Mouse (Mus musculus) neural tube, embryonic 13.5 days (tissue): ENCODE data around the gene Zbtb22. TPM values are rescaled to one million over a fixed set of nuclear protein-coding genes. Genes with fewer than 3 reads are reported as not detected.
A peak's percentile ranks its signal among the peaks of the same experiment; 100 is the strongest.

Experiments
- ATAC-seq: fragments of 200-750 bp; cut with Nextera tagmentation; 2 replicates; pipeline ENCODE4 v1.8.0; 2017; ENCODE audit warnings: low read depth, mild to moderate bottlenecking, moderate TSS enrichment, moderate library complexity
- H3K27ac ChIP-seq: fragments of 300-500 bp; sonication (generic); replicated peaks from 2 replicates; pipeline ENCODE4 v1.5.1; 2015; ENCODE audit warnings: moderate library complexity, mild to moderate bottlenecking, inconsistent platforms
- H3K27me3 ChIP-seq: fragments of 300-500 bp; sonication (generic); 2 replicates; pipeline ENCODE4 v1.6.1; 2015; ENCODE audit warnings: mild to moderate bottlenecking, inconsistent platforms
- H3K36me3 ChIP-seq: fragments of 300-500 bp; sonication (generic); 2 replicates; pipeline ENCODE4 v1.6.1; 2015; ENCODE audit warnings: mild to moderate bottlenecking, inconsistent platforms
- H3K4me1 ChIP-seq: fragments of 300-500 bp; sonication (generic); replicated peaks from 2 replicates; pipeline ENCODE4 v1.6.1; 2015; ENCODE audit warnings: inconsistent platforms
- H3K4me2 ChIP-seq: fragments of 300-500 bp; sonication (generic); 2 replicates; pipeline ENCODE4 v1.6.1; 2015; ENCODE audit warnings: inconsistent platforms, mild to moderate bottlenecking, moderate library complexity
- H3K4me3 ChIP-seq: fragments of 300-500 bp; sonication (generic); 2 replicates; pipeline ENCODE4 v1.5.1; 2015; ENCODE audit warnings: mild to moderate bottlenecking, inconsistent platforms
- H3K9ac ChIP-seq: fragments of 300-500 bp; sonication (generic); 2 replicates; pipeline ENCODE4 v1.6.1; 2015; ENCODE audit warnings: moderate library complexity, mild to moderate bottlenecking, inconsistent platforms
- H3K9me3 ChIP-seq: fragments of 300-500 bp; sonication (generic); 2 replicates; pipeline ENCODE4 v1.6.1; 2016; ENCODE audit warnings: inconsistent platforms
- WGBS: fragments of 180-500 bp; shearing (Covaris S2); methylation state at CpG from one replicate; pipeline ENCODE4 v1.1.7; 2015; 5-methylcytosine and 5-hydroxymethylcytosine counted together
- microRNA-seq: library from miRNA; unstranded; fragments of <30 nt; microRNA quantifications from one replicate; pipeline ENCODE4, GENCODE M21; 2016
- polyA plus RNA-seq: library from polyadenylated mRNA; unstranded; fragments of >200 nt; fragmentation: Nextera tagmentation; extraction: Ambion mirVana; gene quantifications from 2 replicates; pipeline ENCODE4 v1.2.1, GENCODE M21; 2015

Gene Zbtb22
- polyA plus RNA-seq, 1 experiment from 2014 or later = 17.7 TPM

DNA sequence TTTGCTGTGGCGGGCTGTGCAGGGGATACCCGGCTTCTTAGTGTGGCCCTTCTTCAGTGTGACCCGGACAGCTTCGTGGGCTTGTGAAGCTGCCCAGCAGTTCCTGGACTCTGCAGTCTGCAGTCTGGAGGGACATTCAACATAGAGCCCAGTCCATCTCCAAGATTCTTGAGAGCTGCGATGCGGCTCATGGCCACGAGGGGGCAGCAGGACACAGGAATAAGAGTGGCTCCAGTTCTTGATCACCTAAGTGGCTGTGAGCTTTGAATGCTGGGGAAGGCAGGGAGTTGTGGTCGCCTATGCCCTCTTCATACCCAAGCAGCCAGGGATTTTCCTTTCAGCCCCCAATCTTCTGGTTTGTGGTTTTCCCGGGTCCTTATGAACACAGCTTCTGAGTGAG lies 52.8 kb downstream of the Zbtb22 start:
- Histone ChIP-seq H3K4me2 (no peak overlapping the region), H3K36me3 (peaks cover 29% of the 10 kb centered on the region), H3K9ac (no peak overlapping the region), H3K9me3 (no peaks in the 10 kb centered on the region), H3K4me1 (no peaks in the 10 kb centered on the region), H3K27ac (no peak overlapping the region), H3K4me3 (no peak overlapping the region), H3K27me3 (peaks cover 10% of the 10 kb centered on the region)
- WGBS = 2% methylated on average over 9 of the region's 9 CpGs
- ATAC-seq = peak; percentile 87

Small RNA genes lying within 50 kb of the gene (microRNA-seq; reads per million reads assigned to microRNA genes)
- gene Gm27740 = not detected

Other genes with a start within 250 kb of the Zbtb22 start
- 227 and 230 TPM in 2 replicates for gene Hnrnpm, start 229.0 kb upstream of the Zbtb22 start, polyA plus RNA-seq
- gene March2, start 197.2 kb upstream of the Zbtb22 start, polyA plus RNA-seq = 68.2 and 74.9 TPM in 2 replicates
- gene Rab11b, start 155.4 kb upstream of the Zbtb22 start, polyA plus RNA-seq = 455 and 504 TPM in 2 replicates
- 22.8 and 24.5 TPM in 2 replicates for gene Angptl4, start 134.1 kb upstream of the Zbtb22 start, polyA plus RNA-seq
- 36.2 and 40.3 TPM in 2 replicates for gene Kank3, start 105.4 kb upstream of the Zbtb22 start, polyA plus RNA-seq
- 530 and 625 TPM in 2 replicates for gene Rps28, start 91.3 kb upstream of the Zbtb22 start, polyA plus RNA-seq
- gene Ndufa7, start 91.3 kb upstream of the Zbtb22 start, polyA plus RNA-seq = 558 and 559 TPM in 2 replicates
- gene Cd320, start 72.8 kb upstream of the Zbtb22 start, polyA plus RNA-seq = 52.7 and 57.4 TPM in 2 replicates
- not detected in 2 replicates for gene Gm7029, start 42.1 kb upstream of the Zbtb22 start, polyA plus RNA-seq
- gene Kifc1, start 25.2 kb upstream of the Zbtb22 start, polyA plus RNA-seq = 1.2 and 2.5 TPM in 2 replicates
- 0.43 TPM in 1 of 2 replicates, not detected in the other for gene Platr17, start 10.8 kb upstream of the Zbtb22 start, polyA plus RNA-seq
- 51.0 TPM in 2 replicates for gene Daxx, start 6.5 kb upstream of the Zbtb22 start, polyA plus RNA-seq
- 30.4 and 31.1 TPM in 2 replicates for gene Tapbp, start within 50 bp of the Zbtb22 start, polyA plus RNA-seq
- gene Rgl2, start 13.6 kb downstream of the Zbtb22 start, polyA plus RNA-seq = 59.5 and 64.7 TPM in 2 replicates
- 178 and 182 TPM in 2 replicates for gene Pfdn6, start 24.4 kb downstream of the Zbtb22 start, polyA plus RNA-seq
- 26.9 and 27.6 TPM in 2 replicates for gene Wdr46, start 24.8 kb downstream of the Zbtb22 start, polyA plus RNA-seq
- 10.8 and 11.7 TPM in 2 replicates for gene B3galt4, start 35.6 kb downstream of the Zbtb22 start, polyA plus RNA-seq
- gene Vps52, start 39.9 kb downstream of the Zbtb22 start, polyA plus RNA-seq = 63.5 and 67.5 TPM in 2 replicates
- 912 and 939 TPM in 2 replicates for gene Rps18, start 40.1 kb downstream of the Zbtb22 start, polyA plus RNA-seq
- 11.9 and 13.3 TPM in 2 replicates for gene H2-K1, start 84.4 kb downstream of the Zbtb22 start, polyA plus RNA-seq
- 19.3 and 22.4 TPM in 2 replicates for gene Ring1, start 108.8 kb downstream of the Zbtb22 start, polyA plus RNA-seq
- gene H2-Ke6, start 112.2 kb downstream of the Zbtb22 start, polyA plus RNA-seq = 61.7 and 65.0 TPM in 2 replicates
- 158 and 161 TPM in 2 replicates for gene Slc39a7, start 115.8 kb downstream of the Zbtb22 start, polyA plus RNA-seq
- gene Rxrb, start 115.9 kb downstream of the Zbtb22 start, polyA plus RNA-seq = 57.4 and 57.5 TPM in 2 replicates
- 4.5 and 4.7 TPM in 2 replicates for gene Col11a2, start 123.5 kb downstream of the Zbtb22 start, polyA plus RNA-seq
- gene H2-Oa, start 176.4 kb downstream of the Zbtb22 start, polyA plus RNA-seq = 0.24 and 0.41 TPM in 2 replicates
- 16.0 and 17.7 TPM in 2 replicates for gene H2-DMa, start 203.6 kb downstream of the Zbtb22 start, polyA plus RNA-seq
- gene Brd2, start 206.7 kb downstream of the Zbtb22 start, polyA plus RNA-seq = 137 and 167 TPM in 2 replicates
- not detected in 2 replicates for gene H2-DMb2, start 227.4 kb downstream of the Zbtb22 start, polyA plus RNA-seq
- not detected in 2 replicates for gene H2-DMb1, start 237.2 kb downstream of the Zbtb22 start, polyA plus RNA-seq